Mouse (Mus musculus): ENCODE measurements around the gene Sertad4.

The Sertad4 gene

GRCm38 (mm10) chr1:192855474-192856230, at the start of gene Sertad4:
TSS of gene Sertad4 (minus strand) at chr1:192855756.
- DNase-seq (ENCODE audit: extremely low spot score): peak; percentile 80

GRCm38 (mm10) chr1:192901516-192901915, 46.0 kb upstream of the Sertad4 start:
- no peak for DNase-seq (ENCODE audit: extremely low spot score)

GRCm38 (mm10) chr1:192900913-192901312, 45.4 kb upstream of the Sertad4 start:
- DNase-seq (ENCODE audit: extremely low spot score): no peak

GRCm38 (mm10) chr1:192898742-192899141, 43.2 kb upstream of the Sertad4 start:
- DNase-seq (ENCODE audit: extremely low spot score): no peak

- no peak for DNase-seq (ENCODE audit: extremely low spot score)
Measured at GRCm38 (mm10) chr1:192897218-192897617, 41.7 kb upstream of the Sertad4 start.

- DNase-seq (ENCODE audit: extremely low spot score): no peak
Measured at GRCm38 (mm10) chr1:192896076-192896475, 40.5 kb upstream of the Sertad4 start.

GRCm38 (mm10) chr1:192890716-192891115, 35.2 kb upstream of the Sertad4 start:
- DNase-seq (ENCODE audit: extremely low spot score): no peak

GRCm38 (mm10) chr1:192882617-192883295, 27.2 kb upstream of the Sertad4 start:
- no peak for DNase-seq (ENCODE audit: extremely low spot score)

- no peak for DNase-seq (ENCODE audit: extremely low spot score)
Measured at GRCm38 (mm10) chr1:192880130-192880529, 24.6 kb upstream of the Sertad4 start.

- no peak for DNase-seq (ENCODE audit: extremely low spot score)
Measured at GRCm38 (mm10) chr1:192879086-192879580, 23.6 kb upstream of the Sertad4 start.

- no peak for DNase-seq (ENCODE audit: extremely low spot score)
Measured at GRCm38 (mm10) chr1:192872841-192873240, 17.3 kb upstream of the Sertad4 start.

- no peak for DNase-seq (ENCODE audit: extremely low spot score)
Measured at GRCm38 (mm10) chr1:192869761-192870160, 14.2 kb upstream of the Sertad4 start.

- no peak for DNase-seq (ENCODE audit: extremely low spot score)
Measured at GRCm38 (mm10) chr1:192864440-192864839, 8.9 kb upstream of the Sertad4 start.

GRCm38 (mm10) chr1:192861305-192861960, 5.9 kb upstream of the Sertad4 start:
- DNase-seq (ENCODE audit: extremely low spot score): peak; percentile 15

GRCm38 (mm10) chr1:192860273-192860672, 4.7 kb upstream of the Sertad4 start:
- DNase-seq (ENCODE audit: extremely low spot score): no peak

GRCm38 (mm10) chr1:192857582-192857981, 2.0 kb upstream of the Sertad4 start:
- DNase-seq (ENCODE audit: extremely low spot score): no peak

- no peak for DNase-seq (ENCODE audit: extremely low spot score)
Measured at GRCm38 (mm10) chr1:192856931-192857330, 1.4 kb upstream of the Sertad4 start.

GRCm38 (mm10) chr1:192856411-192856810, 855 bp upstream of the Sertad4 start:
- DNase-seq (ENCODE audit: extremely low spot score): peak; percentile 52

- DNase-seq (ENCODE audit: extremely low spot score): peak; percentile 69
Measured at GRCm38 (mm10) chr1:192854819-192855271, 711 bp downstream of the Sertad4 start.

- no peak for DNase-seq (ENCODE audit: extremely low spot score)
Measured at GRCm38 (mm10) chr1:192853988-192854818, 1.4 kb downstream of the Sertad4 start.

- DNase-seq (ENCODE audit: extremely low spot score): no peak
Measured at GRCm38 (mm10) chr1:192853429-192853828, 2.1 kb downstream of the Sertad4 start.

All from embryo, embryonic 9.5 days (tissue).